Mouse (Mus musculus) liver, embryonic 11.5 days (tissue): ENCODE results near the gene Cyp1a2. TPM values are rescaled to one million over a fixed set of nuclear protein-coding genes. Genes with fewer than 3 reads are reported as not detected.

Source experiments
- ATAC-seq: fragments of 200-750 bp; cut with Nextera tagmentation; replicated peaks from 2 replicates; pipeline ENCODE4 v1.8.0; 2017; ENCODE audit warnings: moderate number of reproducible peaks, mild to moderate bottlenecking, moderate TSS enrichment, moderate library complexity; ENCODE audit not compliant: low FRiP score
- DNase-seq: peaks from one replicate; pipeline ENCODE4 v3.0.0-alpha.2; 2017; ENCODE audit warnings: low spot score
- H3K27ac ChIP-seq: fragments of 300-500 bp; sonication (generic); 2 replicates; pipeline ENCODE4 v1.5.1; 2014; ENCODE audit warnings: mild to moderate bottlenecking, low read depth, low read length, control low read depth
- H3K27me3 ChIP-seq: fragments of 300-500 bp; sonication (generic); replicated peaks from 2 replicates; pipeline ENCODE4 v1.6.1; 2014; ENCODE audit warnings: low read length, mixed read lengths; ENCODE audit not compliant: control insufficient read depth, insufficient read depth
- H3K36me3 ChIP-seq: fragments of 300-500 bp; sonication (generic); 2 replicates; pipeline ENCODE4 v1.6.1; 2014; ENCODE audit warnings: mild to moderate bottlenecking, low read length, moderate library complexity, mixed read lengths; ENCODE audit not compliant: control insufficient read depth, insufficient read depth
- H3K4me1 ChIP-seq: fragments of 300-500 bp; sonication (generic); replicated peaks from 2 replicates; pipeline ENCODE4 v1.6.1; 2014; ENCODE audit warnings: low read length, mixed read lengths; ENCODE audit not compliant: control insufficient read depth, insufficient read depth
- H3K4me2 ChIP-seq: fragments of 300-500 bp; sonication (generic); 2 replicates; pipeline ENCODE4 v1.6.1; 2014; ENCODE audit warnings: mild to moderate bottlenecking, control low read depth, moderate library complexity
- H3K4me3 ChIP-seq: fragments of 300-500 bp; sonication (generic); 2 replicates; pipeline ENCODE4 v1.5.1; 2014; ENCODE audit warnings: low read depth, low read length, control low read depth
- H3K9ac ChIP-seq: fragments of 300-500 bp; sonication (generic); 2 replicates; pipeline ENCODE4 v1.6.1; 2014; ENCODE audit warnings: low read depth, low read length, control low read depth
- H3K9me3 ChIP-seq: fragments of 300-500 bp; sonication (generic); 2 replicates; pipeline ENCODE4 v1.6.1; 2016; ENCODE audit warnings: low read length, inconsistent platforms, mixed read lengths; ENCODE audit not compliant: control insufficient read depth
- WGBS: fragments of 180-500 bp; shearing (Covaris S2); extraction: QIAGEN DNeasy Blood & Tissue Kit; methylation state at CpG from one replicate; pipeline ENCODE4 v1.1.7; 2014; 5-methylcytosine and 5-hydroxymethylcytosine counted together
- polyA plus RNA-seq: library from polyadenylated mRNA; unstranded; fragments of >200 nt; fragmentation: Nextera tagmentation; extraction: Ambion mirVana; gene quantifications from 2 replicates; pipeline ENCODE4 v1.2.1, GENCODE M21; 2014

Gene Cyp1a2
- polyA plus RNA-seq, 1 experiment from 2014 or later = not detected

DNA sequence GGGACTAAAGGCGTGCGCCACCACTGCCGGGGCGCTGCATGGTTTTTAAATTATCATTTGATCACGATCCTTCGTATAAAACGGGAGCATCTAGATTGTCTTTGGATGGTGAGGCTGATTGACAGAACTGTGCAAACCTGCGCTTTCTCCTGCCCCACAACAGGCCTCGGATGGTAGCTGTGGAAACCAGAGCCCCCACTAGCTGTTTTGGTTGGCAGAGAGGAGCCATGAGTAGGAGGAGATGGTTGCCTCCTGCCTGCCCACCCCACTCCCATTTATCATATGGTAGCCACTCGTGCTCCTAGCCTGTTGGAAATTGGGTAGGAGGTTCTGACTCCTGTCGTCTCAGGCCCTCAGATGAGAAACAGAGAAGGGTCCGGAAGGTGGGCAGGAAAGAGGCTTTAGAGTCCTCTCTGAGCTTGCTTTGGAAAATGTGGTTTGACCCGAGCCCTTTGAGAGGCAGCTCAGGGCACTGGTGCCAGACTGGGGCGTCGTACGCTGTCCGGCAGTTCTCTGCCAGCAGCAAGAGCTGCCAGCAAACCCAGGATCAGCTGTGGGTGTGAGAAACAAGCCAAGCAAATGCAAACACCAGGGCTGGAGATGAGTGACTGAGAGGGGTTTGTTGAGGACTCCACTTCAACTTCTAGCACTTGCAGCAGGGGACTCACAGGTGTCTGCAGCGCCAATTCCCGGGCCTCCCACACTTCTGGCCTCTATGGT, 26.7 kb downstream of the Cyp1a2 start:
- H3K4me2 ChIP-seq = no peak overlapping the region
- no peak overlapping the region for H3K9ac ChIP-seq
- no peak for DNase-seq
- no peaks in the 10 kb centered on the region for H3K9me3 ChIP-seq
- H3K36me3 ChIP-seq = no peaks in the 10 kb centered on the region
- H3K27ac ChIP-seq = no peak overlapping the region
- no peak overlapping the region for H3K4me3 ChIP-seq
- ATAC-seq = no peak
- WGBS = 79% methylated on average over 19 of the region's 19 CpGs
- H3K4me1 ChIP-seq = peaks cover 15% of the 10 kb centered on the region
- H3K27me3 ChIP-seq = no peaks in the 10 kb centered on the region

DNA sequence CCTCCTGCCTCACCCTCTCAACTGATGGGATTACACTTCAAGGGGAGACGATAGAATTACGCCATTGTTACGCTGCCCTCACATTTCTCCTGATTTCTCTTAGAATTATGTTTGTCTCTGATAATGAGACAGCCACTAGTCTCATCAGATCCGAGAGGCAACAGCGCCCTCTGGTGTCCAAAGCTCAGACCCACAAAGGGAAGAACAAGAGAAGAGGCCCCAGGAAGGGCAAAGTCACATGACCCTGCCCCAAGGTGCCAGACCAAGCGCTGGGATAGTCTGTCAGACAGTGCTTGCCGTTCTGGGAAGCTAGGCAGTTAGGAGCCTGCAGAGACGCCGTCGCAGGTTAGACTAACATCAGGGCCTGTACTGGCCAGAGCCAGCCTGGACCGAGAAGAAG, 27.8 kb downstream of the Cyp1a2 start:
- Histone ChIP-seq H3K27ac (no peak overlapping the region), H3K9ac (peak overlapping the region; percentile 7; the same call in 1 of the 2 replicates), H3K4me2 (peak overlapping the region; percentile 51), H3K27me3 (no peaks in the 10 kb centered on the region), H3K4me1 (peaks cover 20% of the 10 kb centered on the region), H3K9me3 (no peaks in the 10 kb centered on the region), H3K36me3 (no peaks in the 10 kb centered on the region), H3K4me3 (no peak overlapping the region)
- DNase-seq = peak; percentile 93
- peak; percentile 62 for ATAC-seq
- WGBS = 4% methylated on average over 11 of the region's 11 CpGs

DNA sequence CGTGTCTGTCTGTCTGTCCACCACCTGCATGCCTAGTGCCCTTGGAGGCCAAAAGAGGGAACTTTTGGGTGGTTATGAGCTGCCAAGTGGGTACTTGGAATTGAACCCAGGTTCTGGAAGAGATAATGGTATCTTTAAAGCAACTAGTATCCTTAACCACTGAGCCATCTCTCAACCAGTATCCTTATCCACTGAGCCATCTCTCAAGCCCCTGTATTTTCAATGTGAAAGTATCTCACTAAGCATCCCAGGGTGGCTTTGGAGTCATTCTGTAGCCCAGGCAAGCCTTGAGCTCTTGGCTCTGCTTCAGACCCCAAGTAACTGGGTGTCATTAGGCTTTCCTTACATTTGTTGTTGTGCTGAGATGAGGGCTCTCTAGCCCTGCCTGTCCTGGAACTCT, 28.5 kb downstream of the Cyp1a2 start:
- 89% methylated on average over 1 of the region's 1 CpGs for WGBS
- DNase-seq = no peak
- no peak overlapping the region for H3K4me3 ChIP-seq
- H3K27ac ChIP-seq = no peak overlapping the region
- no peak overlapping the region for H3K9ac ChIP-seq
- no peak for ATAC-seq
- no peaks in the 10 kb centered on the region for H3K36me3 ChIP-seq
- peaks cover 18% of the 10 kb centered on the region for H3K4me1 ChIP-seq
- H3K9me3 ChIP-seq = no peaks in the 10 kb centered on the region
- no peaks in the 10 kb centered on the region for H3K27me3 ChIP-seq
- H3K4me2 ChIP-seq = no peak overlapping the region

DNA sequence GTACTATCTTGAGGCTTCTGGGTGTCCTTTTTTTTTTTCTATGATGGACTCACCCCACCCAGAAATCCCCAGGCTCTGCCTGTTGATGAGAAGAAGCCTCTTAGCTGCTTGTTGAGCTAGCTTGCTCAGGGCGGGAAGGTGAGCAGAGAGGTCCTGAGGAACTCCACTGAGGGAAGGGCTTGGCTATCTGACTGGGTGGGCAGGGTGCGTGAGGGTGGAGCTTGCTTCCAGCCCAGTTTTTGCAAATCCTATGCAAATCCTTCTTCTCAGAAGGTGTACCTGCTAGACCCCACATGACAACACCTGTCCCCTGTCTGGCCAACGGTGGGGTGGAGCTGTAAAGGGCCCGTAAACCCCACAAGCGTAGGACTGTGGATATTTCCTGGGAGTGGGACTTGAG, 30.2 kb downstream of the Cyp1a2 start, which contains the start of gene Csk:
Gene Csk (minus strand): TSS at position 349 of the 400 bp plus-strand sequence.
- DNase-seq = no peak
- no peaks in the 10 kb centered on the region for H3K9me3 ChIP-seq
- 62% methylated on average over 5 of the region's 5 CpGs for WGBS
- peaks cover 18% of the 10 kb centered on the region for H3K4me1 ChIP-seq
- no peak within 1 kb of the TSS for H3K4me2 ChIP-seq
- H3K4me3 ChIP-seq = no peak within 1 kb of the TSS
- no peak within 1 kb of the TSS for H3K9ac ChIP-seq
- no peak within 1 kb of the TSS for H3K27ac ChIP-seq
- no peaks in the 10 kb centered on the region for H3K36me3 ChIP-seq
- no peak for ATAC-seq
- no peaks in the 10 kb centered on the region for H3K27me3 ChIP-seq

DNA sequence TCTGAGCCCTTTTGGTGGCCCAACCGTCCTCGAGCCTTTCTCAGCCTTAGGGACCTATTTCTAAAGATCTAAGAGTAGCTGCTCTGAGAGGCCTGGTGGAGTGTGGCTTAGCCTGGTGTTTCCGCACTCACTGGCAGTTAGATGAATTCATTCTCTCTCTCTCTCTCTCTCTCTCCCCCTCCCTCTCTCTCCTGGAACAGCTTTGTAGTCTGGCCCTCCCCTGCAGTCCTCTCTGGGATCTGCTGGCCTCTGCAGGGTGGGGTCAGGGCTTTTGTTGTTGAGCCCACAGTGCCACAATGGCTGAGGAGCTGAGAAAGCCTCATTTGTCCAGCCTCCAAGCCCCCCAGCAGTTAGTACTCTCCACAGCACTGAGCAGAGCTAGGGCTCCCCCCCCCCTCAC, 30.6 kb downstream of the Cyp1a2 start:
- no peaks in the 10 kb centered on the region for H3K27me3 ChIP-seq
- DNase-seq (no peak), ATAC-seq (no peak)
- no peaks in the 10 kb centered on the region for H3K9me3 ChIP-seq
- 67% methylated on average over 3 of the region's 3 CpGs for WGBS
- no peak overlapping the region for H3K4me2 ChIP-seq
- H3K4me1 ChIP-seq = peaks cover 19% of the 10 kb centered on the region
- no peaks in the 10 kb centered on the region for H3K36me3 ChIP-seq
- H3K4me3 ChIP-seq = no peak overlapping the region
- no peak overlapping the region for H3K9ac ChIP-seq
- no peak overlapping the region for H3K27ac ChIP-seq

DNA sequence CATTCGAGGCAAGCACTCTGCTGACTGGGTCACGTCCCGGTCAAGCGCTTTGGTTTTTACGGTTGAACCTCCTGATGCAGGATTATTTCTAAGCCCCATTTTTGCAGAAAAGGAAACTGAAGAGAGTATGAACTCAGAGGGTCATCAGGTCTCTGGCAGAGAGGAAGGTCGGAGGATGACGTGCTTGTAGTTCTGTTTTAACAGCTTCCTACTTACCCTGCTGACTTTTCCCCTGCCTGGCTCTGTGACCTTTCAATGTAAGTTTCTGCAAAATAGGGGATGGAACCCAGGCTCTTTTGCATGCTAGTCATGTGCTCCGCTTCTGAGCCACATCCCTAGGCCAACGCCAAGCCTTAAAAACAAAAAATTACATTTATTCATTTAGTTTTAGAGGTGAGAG, 31.2 kb downstream of the Cyp1a2 start:
- DNase-seq (no peak), ATAC-seq (no peak)
- H3K9ac ChIP-seq = no peak overlapping the region
- no peak overlapping the region for H3K4me2 ChIP-seq
- H3K9me3 ChIP-seq = no peaks in the 10 kb centered on the region
- no peaks in the 10 kb centered on the region for H3K36me3 ChIP-seq
- H3K27me3 ChIP-seq = no peaks in the 10 kb centered on the region
- H3K4me1 ChIP-seq = peaks cover 24% of the 10 kb centered on the region
- H3K4me3 ChIP-seq = no peak overlapping the region
- 77% methylated on average over 9 of the region's 9 CpGs for WGBS
- H3K27ac ChIP-seq = no peak overlapping the region

DNA sequence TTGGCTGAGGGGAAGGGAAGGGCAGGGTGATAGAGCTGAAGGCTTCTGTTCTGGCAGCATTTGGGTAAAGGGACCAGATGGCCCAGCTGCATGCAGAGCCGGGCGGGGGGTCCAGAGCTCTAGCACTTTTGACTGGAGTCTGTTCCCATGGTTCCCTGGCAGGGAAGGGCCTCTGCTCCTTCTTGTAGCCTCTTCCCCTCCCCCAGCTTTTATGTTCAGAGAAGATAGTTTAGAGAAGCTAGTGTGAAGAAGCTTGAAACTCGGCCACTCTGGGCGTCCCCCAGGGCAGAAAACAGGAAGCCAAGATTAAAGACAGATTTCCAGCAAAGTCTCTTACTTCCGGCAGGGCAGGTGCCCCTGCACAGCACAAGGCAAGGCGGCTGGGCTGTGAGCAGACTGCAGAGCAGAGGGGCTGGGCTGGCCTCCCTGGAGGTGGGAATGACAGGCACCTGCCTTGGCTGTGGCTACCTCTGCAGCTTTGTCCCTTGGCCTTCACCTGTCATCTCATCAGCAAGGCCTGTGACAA, 32.7 kb downstream of the Cyp1a2 start:
- Histone ChIP-seq H3K9me3 (no peaks in the 10 kb centered on the region), H3K4me3 (no peak overlapping the region), H3K4me1 (peaks cover 29% of the 10 kb centered on the region), H3K27me3 (no peaks in the 10 kb centered on the region), H3K27ac (0 out of 2 replicates have a peak overlapping the region, but pooled peaks have one; percentile 11), H3K36me3 (no peaks in the 10 kb centered on the region), H3K9ac (0 out of 2 replicates have a peak overlapping the region, but pooled peaks have one; percentile 15), H3K4me2 (no peak overlapping the region; the same call in 1 of the 2 replicates)
- DNase-seq (no peak), ATAC-seq (0 out of 2 replicates have a peak, but pooled peaks have one; percentile 7)
- WGBS = 18% methylated on average over 6 of the region's 6 CpGs

DNA sequence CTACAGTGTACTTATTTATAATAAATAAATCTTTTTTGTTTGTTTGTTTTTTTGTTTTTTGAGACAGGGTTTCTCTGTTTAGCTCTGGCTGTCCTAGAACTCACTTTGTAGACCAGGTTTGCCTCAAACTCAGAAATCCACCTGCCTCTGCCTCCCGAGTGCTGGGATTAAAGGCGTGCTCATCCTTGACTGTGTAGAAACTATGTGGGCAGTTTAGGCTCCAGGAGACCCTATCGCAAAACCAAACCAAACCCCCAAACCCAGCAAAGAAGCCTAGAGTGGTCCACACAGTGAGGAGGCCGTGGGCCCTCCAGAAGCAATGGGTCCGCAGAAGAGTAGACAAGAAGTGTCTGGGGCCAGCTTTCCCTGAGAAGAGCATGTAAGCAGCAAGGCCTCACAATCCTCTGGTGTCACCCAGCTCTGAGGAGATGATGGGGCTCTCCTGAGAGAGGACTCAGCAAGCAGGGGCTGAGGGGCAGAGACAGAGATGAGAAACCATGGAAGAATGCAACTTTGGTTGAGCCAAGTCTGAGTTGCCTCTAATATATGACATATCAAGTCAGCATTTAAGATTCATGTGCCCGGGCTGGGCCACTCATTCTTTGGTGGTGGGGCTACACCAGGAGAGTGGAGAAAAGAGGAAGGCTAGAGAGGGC, 33.2 kb downstream of the Cyp1a2 start:
- 0 out of 2 replicates have a peak overlapping the region, but pooled peaks have one; percentile 15 for H3K9ac ChIP-seq
- H3K4me1 ChIP-seq = peaks cover 31% of the 10 kb centered on the region
- H3K27ac ChIP-seq = no peak overlapping the region; the same call in 1 of the 2 replicates

More for the DNA sequence above, 33.2 kb downstream of the Cyp1a2 start:
- no peak for DNase-seq
- Histone ChIP-seq H3K9me3 (no peaks in the 10 kb centered on the region), H3K27me3 (no peaks in the 10 kb centered on the region), H3K36me3 (no peaks in the 10 kb centered on the region), H3K4me3 (no peak overlapping the region), H3K4me2 (no peak overlapping the region)
- ATAC-seq = no peak
- 83% methylated on average over 6 of the region's 6 CpGs for WGBS
